Mouse (Mus musculus) kidney, postnatal 0 days (tissue): ENCODE data around the gene Mapk8ip3. TPM values are rescaled to one million over a fixed set of nuclear protein-coding genes. Genes with fewer than 3 reads are reported as not detected.

Experiments
- ATAC-seq: fragments of 200-750 bp; cut with Nextera tagmentation; replicated peaks from 2 replicates; pipeline ENCODE4 v1.8.0; 2017; ENCODE audit warnings: low read depth, moderate number of reproducible peaks, moderate TSS enrichment, moderate library complexity; ENCODE audit not compliant: low FRiP score
- DNase-seq: peaks from one replicate; pipeline ENCODE4 v3.0.0-alpha.2; 2016; ENCODE audit warnings: low spot score
- H3K27ac ChIP-seq: fragments of 300-500 bp; sonication (generic); 2 replicates; pipeline ENCODE4 v1.5.1; 2014; ENCODE audit warnings: mild to moderate bottlenecking
- H3K27me3 ChIP-seq: fragments of 300-500 bp; sonication (generic); 2 replicates; pipeline ENCODE4 v1.6.1; 2014; ENCODE audit warnings: low read length, mixed read lengths; ENCODE audit not compliant: insufficient read depth
- H3K36me3 ChIP-seq: fragments of 300-500 bp; sonication (generic); 2 replicates; pipeline ENCODE4 v1.6.1; 2014; ENCODE audit warnings: low read length, mixed read lengths; ENCODE audit not compliant: insufficient read depth
- H3K4me1 ChIP-seq: fragments of 300-500 bp; sonication (generic); replicated peaks from 2 replicates; pipeline ENCODE4 v1.6.1; 2014; ENCODE audit warnings: antibody characterized with exemption, low read length, mixed read lengths; ENCODE audit not compliant: insufficient read depth
- H3K4me2 ChIP-seq: fragments of 300-500 bp; sonication (generic); 2 replicates; pipeline ENCODE4 v1.6.1; 2014; ENCODE audit warnings: mild to moderate bottlenecking, low read length, moderate library complexity, mixed read lengths
- H3K4me3 ChIP-seq: fragments of 300-500 bp; sonication (generic); replicated peaks from 2 replicates; pipeline ENCODE4 v1.5.1; 2014; ENCODE audit warnings: low read depth, low read length
- H3K9ac ChIP-seq: fragments of 300-500 bp; sonication (generic); 2 replicates; pipeline ENCODE4 v1.6.1; 2014; ENCODE audit warnings: low read depth, low read length
- H3K9me3 ChIP-seq: fragments of 300-500 bp; sonication (generic); replicated peaks from 2 replicates; pipeline ENCODE4 v1.6.1; 2016; ENCODE audit warnings: low read length, inconsistent platforms, mixed read lengths
- CTCF ChIP-seq: IDR thresholded peaks from 2 replicates; pipeline ENCODE4 v1.5.1; 2016; ENCODE audit warnings: antibody characterized with exemption, low read depth, mild to moderate bottlenecking, moderate library complexity
- WGBS: fragments of 180-500 bp; shearing (Covaris S2); extraction: QIAGEN DNeasy Blood & Tissue Kit; methylation state at CpG from one replicate; pipeline ENCODE4 v1.1.7; 2014; 5-methylcytosine and 5-hydroxymethylcytosine counted together
- polyA plus RNA-seq: library from polyadenylated mRNA; unstranded; fragments of >200 nt; fragmentation: Nextera tagmentation; extraction: Ambion mirVana; gene quantifications from 2 replicates; pipeline ENCODE4 v1.2.1, GENCODE M21; 2015

Mapk8ip3 gene
- polyA plus RNA-seq, 1 experiment from 2014 or later = 12.7 TPM

- Histone ChIP-seq H3K4me3 (no peak overlapping the region), H3K9ac (no peak overlapping the region), H3K9me3 (no peaks in the 10 kb centered on the region), H3K36me3 (no peaks in the 10 kb centered on the region), H3K4me1 (no peaks in the 10 kb centered on the region), H3K27ac (no peak overlapping the region), H3K4me2 (no peak overlapping the region), H3K27me3 (no peaks in the 10 kb centered on the region)
- ATAC-seq (no peak), DNase-seq (no peak)
- TF ChIP-seq CTCF = no peak
- WGBS = 53% methylated on average over 4 of the region's 4 CpGs
Observed at GRCm38 (mm10) chr17:24873695-24874404, 62.9 kb downstream of the Mapk8ip3 start.

- Histone ChIP-seq H3K36me3 (0 out of 2 replicates have a peak, but pooled peaks cover 16% of the 10 kb centered on the region), H3K4me2 (no peak overlapping the region)
Observed at GRCm38 (mm10) chr17:24867914-24868313, 68.9 kb downstream of the Mapk8ip3 start.

GRCm38 (mm10) chr17:24865776-24866175 is 71.0 kb downstream of the Mapk8ip3 start, which contains the start of gene Igfals:
TSS of gene Igfals (plus strand) at chr17:24865997.
- DNase-seq (no peak), ATAC-seq (no peak)
- Histone ChIP-seq H3K36me3 (peaks cover 33% of the 10 kb centered on the region), H3K9me3 (no peaks in the 10 kb centered on the region), H3K27ac (no peak within 1 kb of the TSS), H3K9ac (no peak within 1 kb of the TSS), H3K4me2 (no peak within 1 kb of the TSS), H3K27me3 (no peaks in the 10 kb centered on the region), H3K4me3 (no peak within 1 kb of the TSS), H3K4me1 (no peaks in the 10 kb centered on the region)
- TF ChIP-seq CTCF = no peak
- 91% methylated on average over 8 of the region's 8 CpGs for WGBS

More at GRCm38 (mm10) chr17:24867914-24868313, 68.9 kb downstream of the Mapk8ip3 start:
- WGBS = 88% methylated on average over 10 of the region's 10 CpGs
- Histone ChIP-seq H3K27ac (no peak overlapping the region), H3K4me3 (no peak overlapping the region), H3K4me1 (no peaks in the 10 kb centered on the region), H3K9ac (no peak overlapping the region), H3K27me3 (no peaks in the 10 kb centered on the region), H3K9me3 (no peaks in the 10 kb centered on the region)
- no peak for TF ChIP-seq CTCF
- DNase-seq (no peak), ATAC-seq (no peak)

GRCm38 (mm10) chr17:24861785-24862184 is 75.0 kb downstream of the Mapk8ip3 start:
- H3K4me2 ChIP-seq = no peak overlapping the region
- no peak overlapping the region for H3K4me3 ChIP-seq
- DNase-seq (no peak), ATAC-seq (no peak)
- no peaks in the 10 kb centered on the region for H3K27me3 ChIP-seq
- no peak overlapping the region for H3K27ac ChIP-seq
- peaks cover 35% of the 10 kb centered on the region for H3K36me3 ChIP-seq
- WGBS = 89% methylated on average over 3 of the region's 3 CpGs
- H3K4me1 ChIP-seq = no peaks in the 10 kb centered on the region
- H3K9me3 ChIP-seq = no peaks in the 10 kb centered on the region
- H3K9ac ChIP-seq = no peak overlapping the region
- no peak for TF ChIP-seq CTCF

GRCm38 (mm10) chr17:24860076-24860475 is 76.7 kb downstream of the Mapk8ip3 start:
- DNase-seq (no peak), ATAC-seq (no peak)
- 93% methylated on average over 8 of the region's 8 CpGs for WGBS
- H3K4me2 ChIP-seq = no peak overlapping the region
- H3K36me3 ChIP-seq = peaks cover 29% of the 10 kb centered on the region
- H3K4me3 ChIP-seq = no peak overlapping the region
- no peaks in the 10 kb centered on the region for H3K4me1 ChIP-seq
- no peaks in the 10 kb centered on the region for H3K9me3 ChIP-seq
- no peak overlapping the region for H3K27ac ChIP-seq
- no peaks in the 10 kb centered on the region for H3K27me3 ChIP-seq
- no peak overlapping the region for H3K9ac ChIP-seq
- TF ChIP-seq CTCF = no peak

- no peaks in the 10 kb centered on the region for H3K27me3 ChIP-seq
- no peak overlapping the region for H3K4me3 ChIP-seq
- H3K9ac ChIP-seq = no peak overlapping the region
- DNase-seq (no peak), ATAC-seq (no peak)
- H3K9me3 ChIP-seq = no peaks in the 10 kb centered on the region
- WGBS = 85% methylated on average over 6 of the region's 6 CpGs
- peaks cover 25% of the 10 kb centered on the region for H3K36me3 ChIP-seq
- no peaks in the 10 kb centered on the region for H3K4me1 ChIP-seq
- TF ChIP-seq CTCF = no peak
- H3K4me2 ChIP-seq = no peak overlapping the region
- H3K27ac ChIP-seq = no peak overlapping the region
Observed at GRCm38 (mm10) chr17:24858967-24859366, 77.8 kb downstream of the Mapk8ip3 start.
